Mouse (Mus musculus) macrophage (primary cell): Measurements from ENCODE around the gene Gm17364. TPM values are rescaled to one million over a fixed set of nuclear protein-coding genes. Genes with fewer than 3 reads are reported as not detected.

ENCODE experiments used
- polyA plus RNA-seq: library from polyadenylated mRNA; stranded (reverse); fragments of 250-400 nt; gene quantifications from 3 replicates; pipeline ENCODE4 v1.2.4, GENCODE M21; 2018; ENCODE audit warnings: inconsistent platforms

Gm17364 gene
- polyA plus RNA-seq, 1 experiment from 2014 or later, result not detected

Other genes with a start within 250 kb of the Gm17364 start
- gene Mak, start 194.3 kb downstream of the Gm17364 start, polyA plus RNA-seq, result 0.63 to 2.3 TPM (median 1.2 TPM) in 3 replicates
- not detected in 3 replicates for gene Gcm2, start 162.9 kb downstream of the Gm17364 start, polyA plus RNA-seq
- gene Sycp2l, start 159.7 kb downstream of the Gm17364 start, polyA plus RNA-seq, result not detected in 3 replicates
- gene Elovl2, start 53.6 kb downstream of the Gm17364 start, polyA plus RNA-seq, result 0.03 to 0.16 TPM in 2 of 3 replicates, not detected in the other
- gene Smim13, start 24.1 kb downstream of the Gm17364 start, polyA plus RNA-seq, result 10.8 to 16.4 TPM (median 11.3 TPM) in 3 replicates
- gene Nedd9, start 213.4 kb upstream of the Gm17364 start, polyA plus RNA-seq, result 2.3 to 4.0 TPM (median 2.7 TPM) in 3 replicates